Mouse (Mus musculus): ENCODE measurements around the gene Fndc8. TPM values are rescaled to one million over a fixed set of nuclear protein-coding genes. Genes with fewer than 3 reads are reported as not detected.

Gene Fndc8
- total RNA-seq, 2 experiments from 2014 or later: not detected

Other genes with a start within 250 kb of the Fndc8 start
- not detected in 2 replicates for gene Cct6b, start 127.8 kb upstream of the Fndc8 start, total RNA-seq (2015; ENCODE audit: low replicate concordance)
- gene Cct6b, start 127.8 kb upstream of the Fndc8 start, total RNA-seq (2017; ENCODE audit: low replicate concordance): not detected in 2 replicates
- gene Zfp830, start 127.8 kb upstream of the Fndc8 start, total RNA-seq (2015; ENCODE audit: low replicate concordance): 4.0 and 7.5 TPM in 2 replicates
- 16.6 and 17.6 TPM in 2 replicates for gene Zfp830, start 127.8 kb upstream of the Fndc8 start, total RNA-seq (2017; ENCODE audit: low replicate concordance)
- 5.4 and 11.1 TPM in 2 replicates for gene Lig3, start 111.0 kb upstream of the Fndc8 start, total RNA-seq (2015; ENCODE audit: low replicate concordance)
- 6.0 and 9.5 TPM in 2 replicates for gene Lig3, start 111.0 kb upstream of the Fndc8 start, total RNA-seq (2017; ENCODE audit: low replicate concordance)
- gene Rffl, start 20.9 kb upstream of the Fndc8 start, total RNA-seq (2015; ENCODE audit: low replicate concordance): 79.9 and 88.6 TPM in 2 replicates
- 115 TPM in 2 replicates for gene Rffl, start 20.9 kb upstream of the Fndc8 start, total RNA-seq (2017; ENCODE audit: low replicate concordance)
- 1.5 and 10.0 TPM in 2 replicates for gene Rad51d, start 1.5 kb upstream of the Fndc8 start, total RNA-seq (2015; ENCODE audit: low replicate concordance)
- 2.5 and 2.6 TPM in 2 replicates for gene Rad51d, start 1.5 kb upstream of the Fndc8 start, total RNA-seq (2017; ENCODE audit: low replicate concordance)
- 3.3 and 5.8 TPM in 2 replicates for gene Nle1, start 16.3 kb downstream of the Fndc8 start, total RNA-seq (2015; ENCODE audit: low replicate concordance)
- 1.5 and 6.5 TPM in 2 replicates for gene Nle1, start 16.3 kb downstream of the Fndc8 start, total RNA-seq (2017; ENCODE audit: low replicate concordance)
- not detected in 2 replicates for gene Unc45b, start 18.4 kb downstream of the Fndc8 start, total RNA-seq (2015; ENCODE audit: low replicate concordance)
- gene Unc45b, start 18.4 kb downstream of the Fndc8 start, total RNA-seq (2017; ENCODE audit: low replicate concordance): not detected in 2 replicates
- gene Slfn5, start 59.2 kb downstream of the Fndc8 start, total RNA-seq (2015; ENCODE audit: low replicate concordance): 6.9 TPM in 2 replicates
- gene Slfn5, start 59.2 kb downstream of the Fndc8 start, total RNA-seq (2017; ENCODE audit: low replicate concordance): 10.6 and 11.0 TPM in 2 replicates
- 4.0 and 7.1 TPM in 2 replicates for gene Slfn9, start 99.7 kb downstream of the Fndc8 start, total RNA-seq (2015; ENCODE audit: low replicate concordance)
- gene Slfn9, start 99.7 kb downstream of the Fndc8 start, total RNA-seq (2017; ENCODE audit: low replicate concordance): 3.5 and 4.5 TPM in 2 replicates
- gene Slfn8, start 128.7 kb downstream of the Fndc8 start, total RNA-seq (2015; ENCODE audit: low replicate concordance): 3.7 and 9.0 TPM in 2 replicates
- 2.7 and 5.4 TPM in 2 replicates for gene Slfn8, start 128.7 kb downstream of the Fndc8 start, total RNA-seq (2017; ENCODE audit: low replicate concordance)
- gene Slfn2, start 173.0 kb downstream of the Fndc8 start, total RNA-seq (2015; ENCODE audit: low replicate concordance): 36.9 and 58.1 TPM in 2 replicates
- 71.9 and 73.6 TPM in 2 replicates for gene Slfn2, start 173.0 kb downstream of the Fndc8 start, total RNA-seq (2017; ENCODE audit: low replicate concordance)
- 16.5 and 18.6 TPM in 2 replicates for gene Slfn1, start 224.7 kb downstream of the Fndc8 start, total RNA-seq (2015; ENCODE audit: low replicate concordance)
- 23.3 and 26.2 TPM in 2 replicates for gene Slfn1, start 224.7 kb downstream of the Fndc8 start, total RNA-seq (2017; ENCODE audit: low replicate concordance)

All from erythroblast, adult 5-6 weeks (primary cell).